Mouse (Mus musculus) duodenum, adult 2 months (tissue): Measurements from ENCODE around the gene Raet1d. TPM values are rescaled to one million over a fixed set of nuclear protein-coding genes. Genes with fewer than 3 reads are reported as not detected.

Experiments used
- polyA plus RNA-seq: library from polyadenylated mRNA; depleted of rRNA; stranded (reverse); fragments of >200 nt; gene quantifications from 2 replicates; pipeline ENCODE4 v1.2.3, GENCODE M21; 2012; ENCODE audit warnings: low replicate concordance; rRNA removed

The Raet1d gene
- not detected in 2 replicates for polyA plus RNA-seq

DNA sequence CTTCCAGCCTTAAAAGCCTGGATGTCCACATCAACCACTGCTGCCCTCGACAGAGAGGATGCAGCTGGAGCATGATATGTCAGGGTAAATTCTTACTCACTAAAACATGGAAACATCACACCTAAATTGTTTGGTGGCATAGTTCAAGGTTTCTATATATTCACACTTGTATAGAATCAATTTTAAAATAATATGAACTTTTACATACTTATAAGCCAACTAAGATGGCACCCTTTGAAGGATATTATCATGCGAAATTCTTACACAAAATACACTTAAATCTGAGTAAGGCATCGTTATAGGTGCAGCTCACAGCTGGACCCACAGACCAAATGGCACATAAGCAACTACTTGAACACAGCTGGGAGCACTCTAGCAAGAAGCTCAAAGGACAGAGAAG is at the start of gene Raet1d:
Raet1d (plus strand) TSS at position 301 of the 400 bp plus-strand sequence.

Other genes starting within 250 kb of the Raet1d start
- gene E030030I06Rik, start 211.3 kb upstream of the Raet1d start, polyA plus RNA-seq: 5.1 and 7.5 TPM in 2 replicates
- gene Raet1e, start 202.0 kb upstream of the Raet1d start, polyA plus RNA-seq: 0.11 TPM in 2 replicates
- not detected in 2 replicates for gene H60b, start 202.0 kb upstream of the Raet1d start, polyA plus RNA-seq